Mouse (Mus musculus): ENCODE measurements at regions not wholly inside any gene's neighbourhood (a gene's known extent, or its start where the extent isn't known, plus 50 kb on each side); places are given as distances from the start of the nearest gene placed in this dataset.
"Not testable (repeated sequence)": the region's sequence is repeated elsewhere in the genome, so short reads cannot be mapped to it uniquely, and the experiment has no call there.

GRCm38 (mm10) chr12:70631281-70631680 is 178.4 kb downstream of the Tmx1 start:
- no peak for DNase-seq

- no peak for DNase-seq
These were observed 180.3 kb downstream of the Tmx1 start for GRCm38 (mm10) chr12:70633194-70633593.

DNA sequence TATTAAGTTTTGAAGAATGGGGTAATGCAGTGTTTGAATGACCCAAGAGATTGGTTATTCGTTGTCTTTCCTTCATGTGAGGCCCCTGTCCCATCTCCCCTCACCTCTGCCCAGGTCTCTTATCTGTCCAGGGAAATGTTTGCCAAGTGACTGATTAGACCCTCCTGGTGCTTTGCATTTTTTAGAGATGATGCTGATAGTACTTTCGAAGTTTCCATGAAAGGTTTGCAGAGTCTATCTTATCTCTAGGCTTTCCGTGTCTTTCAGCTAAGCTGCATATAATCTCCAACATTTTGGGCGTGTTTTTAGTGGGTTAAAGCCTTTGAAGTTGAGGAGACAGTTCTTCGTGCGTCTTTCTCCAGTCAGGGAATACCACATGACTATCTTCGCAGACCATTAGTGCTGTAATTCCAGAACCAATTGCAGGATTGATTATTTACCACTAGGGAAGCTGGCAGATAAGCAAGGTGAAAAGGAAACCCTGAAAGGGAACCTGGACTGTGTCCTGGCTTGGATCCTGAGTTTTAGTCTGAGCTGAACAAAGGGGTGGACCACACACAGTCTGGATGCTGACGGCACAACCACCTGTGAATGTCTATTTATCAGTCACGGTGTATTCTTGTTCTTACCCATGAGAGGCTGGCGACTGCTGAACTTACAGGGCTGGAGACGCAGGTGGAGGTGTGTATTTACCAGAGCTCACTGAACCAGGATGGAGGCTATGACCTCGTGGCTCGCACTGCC is 180.9 kb downstream of the Tmx1 start:
- DNase-seq: no peak

GRCm38 (mm10) chr12:70635997-70636396 is 183.1 kb downstream of the Tmx1 start:
- DNase-seq: no peak

GRCm38 (mm10) chr12:70640186-70640585 is 185.1 kb upstream of the Frmd6 start:
- no peak for DNase-seq

GRCm38 (mm10) chr12:70644910-70645309 is 180.4 kb upstream of the Frmd6 start:
- no peak for DNase-seq

DNA sequence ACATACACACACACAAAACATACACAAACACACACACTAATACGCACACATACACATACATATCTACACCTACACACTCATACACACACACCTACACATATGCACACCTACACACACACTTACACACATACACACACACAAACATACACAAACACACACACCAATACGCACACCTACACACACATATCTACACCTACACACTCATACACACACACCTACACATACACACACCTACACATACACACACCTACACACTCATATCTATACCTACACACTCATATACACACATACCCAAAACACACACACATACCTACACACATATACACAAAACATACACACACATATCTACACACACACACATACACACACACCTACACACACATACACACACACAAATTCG is 179.9 kb upstream of the Frmd6 start:
- no peak for DNase-seq

DNA sequence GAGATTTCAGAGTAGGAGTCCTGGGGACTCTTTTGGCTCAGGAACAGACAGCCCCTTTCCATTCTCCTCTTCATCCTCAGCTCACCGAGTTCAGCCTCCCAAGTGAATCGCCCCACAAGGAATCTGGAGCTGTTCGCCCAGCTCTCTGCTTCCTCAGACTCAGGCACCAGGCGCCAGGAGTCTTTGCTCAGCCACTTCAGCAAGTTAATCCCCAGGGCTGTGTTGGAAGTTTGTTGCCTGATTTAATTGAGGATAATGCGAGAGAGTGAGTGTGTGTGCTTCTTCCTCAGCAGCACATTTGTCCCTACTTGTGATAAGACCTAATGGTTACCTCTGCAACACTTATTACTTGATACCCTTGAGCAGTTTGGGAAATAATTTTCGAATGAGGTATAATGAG is 177.8 kb upstream of the Frmd6 start:
- no peak for DNase-seq

DNA sequence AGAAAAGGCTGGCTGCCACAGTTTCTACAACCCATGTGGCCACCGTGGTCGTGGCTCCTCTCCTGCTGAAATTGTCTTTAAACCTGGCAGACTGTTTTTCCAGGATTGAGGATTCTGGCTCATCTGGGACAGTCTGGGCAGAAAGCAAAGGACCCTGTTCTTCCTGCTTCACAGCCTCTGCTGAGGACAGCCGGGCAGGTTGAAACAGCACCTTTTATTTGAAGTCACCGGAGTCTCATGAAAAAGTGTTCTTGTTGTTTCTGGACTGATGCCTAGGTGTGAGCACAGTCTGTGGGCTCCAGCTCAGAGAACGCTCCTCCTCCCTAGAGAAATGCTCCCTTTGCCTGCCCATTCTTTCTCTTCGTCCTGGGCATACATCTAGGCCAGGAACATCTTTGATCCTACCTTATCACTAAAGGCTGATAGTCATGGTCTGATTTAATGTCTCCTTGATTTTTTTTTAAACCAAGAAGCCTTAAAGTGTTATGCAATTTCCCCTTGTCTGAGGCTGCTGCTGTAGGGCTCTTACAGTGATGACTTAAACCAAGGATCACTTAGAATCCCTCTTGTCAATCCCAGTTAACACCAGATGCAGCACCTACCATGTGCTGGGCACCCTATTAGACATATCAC is 177.0 kb upstream of the Frmd6 start:
- no peak for DNase-seq

GRCm38 (mm10) chr12:70648812-70649188 is 176.5 kb upstream of the Frmd6 start:
- DNase-seq: no peak

- no peak for DNase-seq
These were observed 175.6 kb upstream of the Frmd6 start for GRCm38 (mm10) chr12:70649691-70650090.

DNA sequence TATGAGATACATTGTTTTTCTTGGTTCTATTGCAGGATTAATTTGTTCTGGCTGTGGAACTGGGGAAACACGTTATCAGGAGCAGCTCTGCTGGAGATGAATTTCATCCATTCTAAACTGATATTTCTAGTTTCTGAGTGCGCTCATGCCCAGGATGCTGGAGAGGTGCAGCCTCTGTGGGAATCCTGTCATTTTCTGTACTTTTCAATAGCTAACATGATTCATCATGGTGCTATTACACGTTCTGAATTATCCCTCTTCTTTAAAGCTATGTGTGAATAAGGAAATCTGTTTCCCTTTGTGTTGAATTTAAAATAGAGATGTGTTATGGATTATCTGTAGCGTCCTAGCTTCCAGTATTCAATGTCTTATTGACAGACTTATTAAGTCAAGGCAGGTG is 174.8 kb upstream of the Frmd6 start:
- no peak for DNase-seq

GRCm38 (mm10) chr12:70652751-70653150 is 172.6 kb upstream of the Frmd6 start:
- DNase-seq: no peak

DNA sequence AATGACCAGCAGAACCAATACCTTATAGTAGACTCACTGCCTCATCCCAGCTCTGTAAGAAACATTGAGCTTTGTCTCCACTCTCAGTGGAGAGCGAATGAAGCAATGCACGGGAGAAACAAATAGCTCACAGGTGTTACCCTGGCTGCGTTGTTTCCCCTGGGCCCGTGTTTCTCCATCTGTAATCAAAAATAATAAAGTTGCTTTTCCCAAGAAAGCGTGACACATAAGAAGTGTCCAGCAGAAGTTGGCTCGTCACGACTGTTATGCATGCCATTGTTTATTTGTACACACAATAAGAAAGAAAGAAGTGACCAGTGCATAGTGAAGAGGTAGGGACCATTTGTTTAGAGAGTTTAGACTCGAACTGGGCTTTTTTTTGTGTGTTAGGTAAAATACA is 171.3 kb upstream of the Frmd6 start:
- DNase-seq: no peak

DNA sequence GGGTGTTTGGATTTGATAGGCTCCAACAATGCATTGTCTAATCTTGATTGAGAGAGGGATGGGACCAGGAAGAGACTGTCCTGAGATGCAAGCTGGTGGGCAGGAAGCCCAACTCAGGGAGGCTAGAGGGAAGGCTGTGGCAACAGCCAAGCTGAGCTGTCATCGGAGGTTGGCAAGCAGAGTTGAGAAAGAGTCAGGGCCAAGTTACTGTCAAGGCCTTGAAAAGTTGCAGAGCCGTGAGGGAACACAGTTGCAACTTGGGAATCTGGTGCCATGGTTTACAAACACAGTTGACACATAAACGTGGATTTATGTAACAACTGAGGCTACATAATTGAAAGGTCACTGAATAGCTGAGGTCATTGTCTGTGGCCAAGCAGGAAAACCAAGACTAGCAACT is 170.8 kb upstream of the Frmd6 start:
- peak; percentile 86 for DNase-seq

DNA sequence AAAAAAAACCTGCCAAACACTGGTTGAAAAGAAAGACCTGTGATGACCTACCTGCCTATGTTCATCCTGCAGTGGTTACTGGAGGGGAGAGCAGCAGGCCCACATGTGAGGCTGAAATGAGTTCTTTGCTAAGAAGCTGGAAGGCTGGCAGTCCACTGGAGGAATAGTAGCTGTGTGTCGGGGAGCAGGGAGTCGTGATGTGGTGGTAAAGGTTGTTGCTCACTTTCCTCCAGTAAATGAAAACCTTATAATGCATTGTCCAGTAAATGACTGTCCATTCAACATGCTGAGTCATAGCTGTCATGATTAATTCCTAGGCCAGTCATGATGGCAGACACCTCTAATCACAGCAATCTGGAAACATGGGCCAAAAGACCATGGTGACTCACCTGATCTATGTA is 169.9 kb upstream of the Frmd6 start:
- peak; percentile 10 for DNase-seq

GRCm38 (mm10) chr12:70655900-70656544 is 169.3 kb upstream of the Frmd6 start:
- no peak for DNase-seq

- peak; percentile 17 for DNase-seq
These were observed 168.4 kb upstream of the Frmd6 start for GRCm38 (mm10) chr12:70656805-70657492.

DNA sequence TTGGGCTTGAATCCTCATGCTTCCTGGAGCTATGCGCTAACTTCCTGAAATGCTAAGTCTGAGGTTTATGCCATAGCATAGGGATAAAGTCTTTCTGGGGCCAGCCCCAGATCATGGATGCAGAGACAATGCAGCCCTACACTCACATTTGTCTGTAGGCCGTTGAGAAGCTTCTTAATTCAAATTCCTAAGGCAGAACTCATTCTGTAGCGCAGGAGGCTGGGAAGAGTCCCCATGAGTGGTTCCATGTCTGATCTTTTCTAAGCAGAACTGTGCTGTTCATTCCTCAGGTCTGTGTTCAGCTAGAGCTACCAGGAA is 167.9 kb upstream of the Frmd6 start:
- DNase-seq: no peak

DNA sequence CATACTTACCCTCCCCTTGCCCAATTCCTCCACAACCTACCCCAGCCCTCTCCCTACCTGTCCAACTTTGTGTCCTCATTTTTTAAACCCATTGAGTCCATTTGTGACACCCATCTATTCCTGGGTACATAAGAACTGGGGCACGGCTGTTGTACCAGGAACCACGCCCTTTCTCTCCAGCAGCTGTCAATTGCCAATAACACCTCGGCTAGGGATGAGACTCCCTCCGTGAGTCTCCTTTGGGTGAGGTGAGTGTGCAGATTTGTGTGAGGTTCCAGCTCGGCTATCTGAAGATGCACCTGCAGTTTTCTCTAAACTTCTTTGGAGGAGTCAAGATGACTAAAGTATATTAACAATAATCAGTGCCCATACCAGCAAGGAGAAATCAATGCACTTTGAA is 167.2 kb upstream of the Frmd6 start:
- no peak for DNase-seq

- DNase-seq: peak; percentile 8
These were observed 164.9 kb upstream of the Frmd6 start for GRCm38 (mm10) chr12:70660388-70660787.

- DNase-seq: not testable (repeated sequence)
These were observed 157.2 kb upstream of the Frmd6 start for GRCm38 (mm10) chr12:70668158-70668557.

DNA sequence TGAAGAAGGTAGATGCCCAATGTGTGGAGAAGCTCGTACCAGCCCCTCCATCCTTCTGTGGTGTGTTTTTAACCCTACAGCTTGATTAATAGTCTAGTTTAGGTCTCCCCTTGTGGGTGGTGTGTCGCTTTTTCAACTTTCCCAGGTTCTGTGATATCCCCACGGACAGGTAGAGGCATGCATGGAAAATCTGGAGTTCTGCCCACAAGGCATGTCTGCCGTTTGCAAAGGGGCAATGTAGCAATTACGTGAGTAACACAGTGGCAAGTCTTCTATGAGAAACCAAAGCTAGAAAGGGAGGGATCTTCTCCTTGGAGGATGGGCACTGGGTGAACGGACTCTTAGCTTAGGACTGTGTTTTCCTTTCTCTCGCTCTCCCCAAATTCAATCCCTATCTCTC is 153.2 kb upstream of the Frmd6 start:
- no peak for DNase-seq

All from adrenal gland, postnatal 10 days (tissue).